Mouse (Mus musculus) macrophage (primary cell): Measurements from ENCODE around the gene Slc38a4. TPM values are rescaled to one million over a fixed set of nuclear protein-coding genes. Genes with fewer than 3 reads are reported as not detected.

ENCODE experiments used
- H3K27ac ChIP-seq: fragments of 350-480 bp; formaldehyde crosslinking; 2 replicates; pipeline ENCODE4 v1.9.0; 2021
- H3K36me3 ChIP-seq: fragments of 350-480 bp; formaldehyde crosslinking; 2 replicates; pipeline ENCODE4 v1.9.0; 2021; ENCODE audit errors: inconsistent target
- H3K4me3 ChIP-seq: fragments of 350-480 bp; formaldehyde crosslinking; 2 replicates; pipeline ENCODE4 v1.9.0; 2021; ENCODE audit errors: inconsistent target
- H3K79me2 ChIP-seq: fragments of 350-480 bp; formaldehyde crosslinking; 2 replicates; pipeline ENCODE4 v1.9.0; 2021; ENCODE audit errors: inconsistent target
- WGBS: methylation state at CpG from one replicate; pipeline ENCODE4 v1.1.7; 2026; ENCODE audit warnings: inconsistent platforms; ENCODE audit not compliant: missing documents; 5-methylcytosine and 5-hydroxymethylcytosine counted together
- polyA plus RNA-seq: library from polyadenylated mRNA; stranded (reverse); fragments of 250-400 nt; gene quantifications from 3 replicates; pipeline ENCODE4 v1.2.4, GENCODE M21; 2018; ENCODE audit warnings: inconsistent platforms
- total RNA-seq, 78 experiments: library from RNA; depleted of rRNA; stranded (reverse); fragments of 250-400 nt; gene quantifications; 1 replicate in 9 of 78; 2 replicates in 24 of 78; 3 replicates in 43 of 78; 4 replicates in 2 of 78; pipeline ENCODE4 v1.2.4; 2018; ENCODE audit warnings: inconsistent platforms in 56 of 78

Gene Slc38a4
- 1 to 10 TPM in 1 of 26 experiments, not detected in 25; 3.3 TPM for total RNA-seq (2018; cell fraction: chromatin; rRNA removed)
- total RNA-seq (2018; cell fraction: cytosol; rRNA removed) = not detected
- total RNA-seq (2018; cell fraction: nucleus; rRNA removed) = under 1 TPM in 1 of 26 experiments, not detected in 25; 0.75 TPM
- not detected in 3 replicates for polyA plus RNA-seq

DNA sequence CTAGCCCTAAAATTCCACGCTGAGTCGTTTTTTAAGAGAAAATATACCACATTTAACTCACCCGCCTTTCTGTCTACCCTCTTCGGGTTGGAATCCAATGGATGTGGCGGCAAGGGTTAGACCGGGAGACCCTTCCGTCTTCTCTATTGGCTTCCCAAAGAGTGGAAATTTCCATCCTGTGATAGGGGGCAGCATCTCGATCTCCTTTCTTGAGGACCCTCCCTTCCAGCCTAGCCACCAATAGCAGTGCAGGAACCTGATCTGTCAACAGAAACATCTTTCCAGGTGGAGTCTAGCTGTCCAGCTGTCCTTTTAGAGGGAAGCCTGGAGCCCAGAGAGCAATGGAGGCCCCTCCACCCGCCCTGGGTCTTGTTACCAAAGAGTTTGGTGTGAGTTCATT, at the start of gene Slc38a4:
Gene Slc38a4, minus strand, starts transcription at position 163 of the 400 bp plus-strand sequence.
- Histone ChIP-seq H3K79me2 (no peaks in the 10 kb centered on the region), H3K4me3 (no peak within 1 kb of the TSS), H3K27ac (no peak within 1 kb of the TSS), H3K36me3 (no peaks in the 10 kb centered on the region)
- WGBS = 64% methylated on average over 9 of the region's 9 CpGs

- no peak overlapping the region for H3K27ac ChIP-seq
- no peaks in the 10 kb centered on the region for H3K36me3 ChIP-seq
- 76% methylated on average over 3 of the region's 3 CpGs for WGBS
- no peak overlapping the region for H3K4me3 ChIP-seq
- no peaks in the 10 kb centered on the region for H3K79me2 ChIP-seq
These were observed 49.2 kb upstream of the Slc38a4 start for GRCm38 (mm10) chr15:97104889-97105391.

DNA sequence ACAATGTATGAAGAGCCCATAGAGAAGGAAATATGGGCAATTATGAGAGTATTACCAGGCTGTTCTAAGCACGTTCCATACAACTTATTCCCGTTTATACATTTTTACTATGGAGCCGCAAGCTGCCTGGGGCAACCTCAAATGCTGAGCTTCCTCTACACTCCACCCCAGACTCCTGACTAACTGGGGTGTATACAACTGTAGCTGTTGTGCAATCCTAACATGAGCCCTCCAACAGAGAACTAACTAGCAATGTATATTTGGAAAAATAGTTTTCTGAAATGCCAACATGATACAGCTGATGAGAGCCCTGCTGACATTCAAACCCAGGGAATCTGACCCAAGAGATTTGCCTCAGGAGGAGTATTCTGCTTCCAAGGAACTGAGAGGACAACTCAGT, 48.3 kb upstream of the Slc38a4 start:
- 67% methylated on average over 3 of the region's 3 CpGs for WGBS
- H3K4me3 ChIP-seq = no peak overlapping the region

GRCm38 (mm10) chr15:97102811-97103210, 47.1 kb upstream of the Slc38a4 start:
- 80% methylated on average over 10 of the region's 10 CpGs for WGBS
- Histone ChIP-seq H3K4me3 (no peak overlapping the region), H3K79me2 (no peaks in the 10 kb centered on the region)

More for the DNA sequence above, 48.3 kb upstream of the Slc38a4 start:
- Histone ChIP-seq H3K79me2 (no peaks in the 10 kb centered on the region), H3K27ac (no peak overlapping the region), H3K36me3 (no peaks in the 10 kb centered on the region)

DNA sequence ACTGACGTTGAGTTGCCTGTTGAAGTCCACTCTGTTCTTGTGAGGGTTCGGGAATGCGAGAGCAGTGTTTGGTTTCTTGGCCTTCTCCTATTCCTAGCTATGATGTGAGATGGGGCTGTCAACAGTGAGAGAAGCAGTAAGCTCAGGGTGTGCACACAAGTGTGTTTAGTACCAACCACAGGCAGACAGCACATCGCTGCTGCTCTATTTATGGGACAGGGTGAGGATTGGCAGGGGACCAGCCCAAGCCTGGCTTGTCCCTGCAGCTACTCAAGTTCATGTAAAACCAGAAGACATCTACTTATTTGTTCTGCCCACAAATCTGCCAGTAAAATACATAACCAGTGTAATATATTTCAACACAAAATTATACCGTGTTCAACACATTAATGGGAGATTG, 46.4 kb upstream of the Slc38a4 start:
- Histone ChIP-seq H3K27ac (no peak overlapping the region), H3K36me3 (no peaks in the 10 kb centered on the region), H3K4me3 (no peak overlapping the region), H3K79me2 (no peaks in the 10 kb centered on the region)
- 89% methylated on average over 5 of the region's 5 CpGs for WGBS

More at GRCm38 (mm10) chr15:97102811-97103210, 47.1 kb upstream of the Slc38a4 start:
- Histone ChIP-seq H3K27ac (no peak overlapping the region), H3K36me3 (no peaks in the 10 kb centered on the region)

DNA sequence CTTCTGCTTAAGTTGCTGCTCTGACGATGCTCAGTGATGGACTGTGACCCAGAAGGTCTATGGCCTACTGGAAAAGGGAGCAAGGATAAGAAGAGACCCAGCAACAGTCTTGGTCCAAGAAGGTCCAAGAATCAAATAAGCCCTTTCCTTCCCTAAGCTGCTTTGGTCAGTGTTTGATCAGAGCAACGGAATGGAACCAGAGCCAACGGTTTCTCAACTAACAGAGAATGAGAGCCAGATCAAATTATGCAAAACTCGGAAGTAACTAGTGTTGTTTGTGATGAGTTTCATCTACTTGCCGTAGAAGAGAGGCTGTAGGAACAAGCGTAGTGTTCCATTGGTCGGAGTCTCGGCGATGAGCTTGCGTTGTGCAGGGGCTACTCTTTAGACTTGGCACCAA, 43.3 kb upstream of the Slc38a4 start:
- H3K36me3 ChIP-seq = no peaks in the 10 kb centered on the region
- no peak overlapping the region for H3K27ac ChIP-seq
- no peak overlapping the region for H3K4me3 ChIP-seq
- H3K79me2 ChIP-seq = no peaks in the 10 kb centered on the region
- 90% methylated on average over 10 of the region's 10 CpGs for WGBS

- no peaks in the 10 kb centered on the region for H3K36me3 ChIP-seq
- H3K27ac ChIP-seq = no peak overlapping the region
- H3K4me3 ChIP-seq = no peak overlapping the region
- WGBS = 94% methylated on average over 4 of the region's 4 CpGs
- H3K79me2 ChIP-seq = no peaks in the 10 kb centered on the region
These were observed 41.8 kb upstream of the Slc38a4 start for GRCm38 (mm10) chr15:97097548-97097947.

GRCm38 (mm10) chr15:97089526-97089925, 33.8 kb upstream of the Slc38a4 start:
- Histone ChIP-seq H3K36me3 (no peaks in the 10 kb centered on the region), H3K4me3 (no peak overlapping the region), H3K27ac (no peak overlapping the region), H3K79me2 (no peaks in the 10 kb centered on the region)
- WGBS = 54% methylated on average over 6 of the region's 6 CpGs

DNA sequence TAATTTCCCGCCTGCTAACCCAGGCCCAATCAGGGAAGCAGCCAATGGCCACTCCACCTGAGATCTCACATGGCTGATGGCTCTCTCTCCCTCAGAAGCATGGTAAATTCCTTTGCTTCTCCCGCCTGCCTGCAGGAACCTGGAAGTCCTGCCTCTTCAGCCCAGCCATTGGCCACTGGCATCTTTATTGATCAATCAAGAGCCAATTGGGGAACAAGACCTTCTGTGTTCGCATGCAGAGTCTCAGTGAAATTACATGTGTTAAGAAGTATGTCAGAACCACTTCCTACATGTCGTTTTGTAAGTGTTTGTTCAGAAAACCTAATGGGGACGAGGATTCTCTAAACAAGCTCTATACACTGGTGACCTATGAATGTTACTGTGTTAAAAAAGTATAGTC, 30.1 kb upstream of the Slc38a4 start:
- 66% methylated on average over 5 of the region's 5 CpGs for WGBS
- H3K79me2 ChIP-seq = no peaks in the 10 kb centered on the region
- no peaks in the 10 kb centered on the region for H3K36me3 ChIP-seq
- no peak overlapping the region for H3K4me3 ChIP-seq
- no peak overlapping the region for H3K27ac ChIP-seq

- 89% methylated on average over 6 of the region's 6 CpGs for WGBS
- no peaks in the 10 kb centered on the region for H3K36me3 ChIP-seq
- H3K79me2 ChIP-seq = no peaks in the 10 kb centered on the region
- H3K27ac ChIP-seq = no peak overlapping the region
- H3K4me3 ChIP-seq = no peak overlapping the region
These were observed 21.9 kb upstream of the Slc38a4 start for GRCm38 (mm10) chr15:97077665-97078064.

GRCm38 (mm10) chr15:97076092-97076491, 20.3 kb upstream of the Slc38a4 start:
- Histone ChIP-seq H3K36me3 (no peaks in the 10 kb centered on the region), H3K79me2 (no peaks in the 10 kb centered on the region), H3K27ac (no peak overlapping the region), H3K4me3 (no peak overlapping the region)
- 91% methylated on average over 3 of the region's 3 CpGs for WGBS

DNA sequence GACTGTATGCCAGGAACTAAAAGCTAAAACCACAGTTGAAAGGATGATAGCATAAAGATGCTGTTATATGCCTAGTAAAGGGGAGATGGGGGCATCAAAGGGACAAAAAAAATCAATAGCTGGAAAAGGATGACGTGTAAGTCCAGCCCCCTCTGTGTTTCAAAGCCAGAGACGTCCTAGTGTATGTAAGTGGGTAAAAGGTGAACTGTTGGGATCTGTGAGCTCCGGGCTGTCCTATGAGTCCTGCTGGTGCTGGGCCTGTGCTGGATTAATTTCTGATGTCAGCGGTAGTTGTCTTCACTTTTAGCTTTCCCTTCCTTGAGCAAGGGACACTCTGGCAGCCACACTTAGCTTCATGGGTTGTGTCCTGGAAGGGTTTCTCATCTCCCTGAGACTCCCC, 19.5 kb upstream of the Slc38a4 start:
- Histone ChIP-seq H3K4me3 (no peak overlapping the region), H3K27ac (no peak overlapping the region)
- 87% methylated on average over 4 of the region's 4 CpGs for WGBS

DNA sequence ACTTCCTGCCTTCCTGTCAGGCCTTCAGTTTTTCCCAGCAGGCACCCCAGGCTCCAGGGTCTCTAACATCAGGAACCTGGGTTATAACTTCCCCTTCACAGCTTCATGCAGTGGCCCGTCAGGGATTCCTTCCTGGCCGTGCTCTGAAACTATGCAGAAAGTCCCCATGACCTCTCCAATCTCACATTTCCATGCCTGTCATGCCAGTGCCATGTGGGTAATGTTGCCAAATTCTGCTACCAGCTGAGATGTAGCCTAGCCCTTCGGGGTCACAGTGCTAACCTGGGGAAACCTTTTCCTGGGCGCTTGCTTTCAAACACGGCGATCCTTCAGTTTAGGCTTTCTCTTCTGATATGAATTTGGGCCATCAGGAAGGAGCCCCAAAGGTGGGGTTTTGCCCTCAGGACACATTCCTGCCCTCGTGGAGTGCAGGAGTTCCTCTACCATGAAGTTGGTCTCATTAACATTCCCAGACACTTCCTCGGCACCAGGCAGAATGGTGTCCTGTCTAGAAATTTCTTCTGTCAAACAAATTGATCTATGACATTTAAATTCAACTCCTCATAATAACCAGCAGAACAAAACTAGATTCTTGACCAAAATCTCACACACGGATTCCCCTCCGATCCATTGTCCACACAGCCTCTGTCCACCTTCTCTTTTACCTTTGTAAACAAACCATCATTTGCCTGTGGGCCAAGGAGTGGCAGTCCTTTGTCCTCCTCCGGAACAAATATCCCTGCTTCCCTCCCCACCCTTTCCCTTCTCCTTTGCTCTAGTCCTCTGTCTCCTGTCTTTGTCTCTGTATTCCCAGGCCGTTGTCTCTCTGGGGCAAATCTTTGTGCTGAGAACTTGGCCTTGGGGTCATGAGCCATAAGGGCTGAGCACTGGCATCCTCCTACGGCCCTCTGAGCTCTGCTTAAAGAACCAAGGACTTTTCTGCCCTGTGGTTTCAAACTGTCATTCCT, 17.4 kb upstream of the Slc38a4 start:
- no peak overlapping the region for H3K27ac ChIP-seq
- H3K36me3 ChIP-seq = no peaks in the 10 kb centered on the region
- no peak overlapping the region for H3K4me3 ChIP-seq
- no peaks in the 10 kb centered on the region for H3K79me2 ChIP-seq
- WGBS = 86% methylated on average over 13 of the region's 13 CpGs

More for the DNA sequence above, 19.5 kb upstream of the Slc38a4 start:
- H3K79me2 ChIP-seq = no peaks in the 10 kb centered on the region
- H3K36me3 ChIP-seq = no peaks in the 10 kb centered on the region

DNA sequence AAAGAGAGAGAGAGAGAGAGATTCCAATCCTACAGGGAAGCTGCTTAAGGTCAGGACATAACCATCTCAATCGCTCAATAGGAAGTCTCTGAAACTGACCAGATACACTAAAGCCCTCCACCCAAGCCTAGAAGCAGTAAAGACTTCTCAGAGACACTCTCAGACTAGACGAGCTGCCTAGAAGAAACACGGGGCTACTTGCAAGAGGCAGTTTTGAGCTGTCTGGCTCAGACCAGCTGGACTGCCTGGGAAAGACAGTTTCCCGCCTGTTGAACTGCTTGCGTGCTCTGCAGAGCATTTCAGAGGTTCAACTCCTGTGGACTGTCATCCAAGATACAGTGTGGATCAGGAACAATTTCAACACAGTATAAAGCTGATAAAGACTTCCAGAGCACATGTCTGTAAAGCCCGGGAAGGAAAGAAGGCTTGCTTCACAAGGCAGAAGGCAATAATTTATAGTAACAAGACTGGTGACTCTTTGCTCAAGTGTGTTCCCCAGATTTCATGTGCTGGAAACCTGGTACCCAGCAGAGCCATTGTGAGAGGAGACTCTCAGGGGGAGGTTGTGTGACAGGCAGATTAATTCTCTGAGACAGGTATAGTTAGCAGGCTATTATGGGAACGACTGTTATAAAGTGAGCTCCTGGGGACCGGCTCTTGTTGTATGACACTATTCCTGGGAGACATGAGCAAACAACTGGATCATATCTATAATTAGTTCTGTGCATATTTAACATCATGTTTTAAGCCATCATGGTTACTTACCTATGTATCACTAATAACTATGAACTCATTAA, 11.8 kb upstream of the Slc38a4 start:
- Histone ChIP-seq H3K79me2 (no peaks in the 10 kb centered on the region), H3K27ac (no peak overlapping the region), H3K36me3 (no peaks in the 10 kb centered on the region), H3K4me3 (no peak overlapping the region)
- 46% methylated on average over 8 of the region's 8 CpGs for WGBS
